Mouse (Mus musculus) hindbrain, embryonic 14.5 days (tissue): ENCODE data around the gene Pou2f2. TPM values are rescaled to one million over a fixed set of nuclear protein-coding genes. Genes with fewer than 3 reads are reported as not detected.
"Not testable (repeated sequence)": the region's sequence is repeated elsewhere in the genome, so short reads cannot be mapped to it uniquely, and the experiment has no call there.

Experiments used
- ATAC-seq: fragments of 200-750 bp; cut with Nextera tagmentation; 2 replicates; pipeline ENCODE4 v1.8.0; 2017; ENCODE audit warnings: moderate number of reproducible peaks, mild to moderate bottlenecking, moderate TSS enrichment, moderate library complexity; ENCODE audit not compliant: low FRiP score
- DNase-seq: peaks from one replicate; pipeline ENCODE4 v3.0.0-alpha.2; 2015; ENCODE audit warnings: low spot score
- H3K27ac ChIP-seq: fragments of 300-500 bp; sonication (generic); 2 replicates; pipeline ENCODE4 v1.5.1; 2014; ENCODE audit warnings: mild to moderate bottlenecking, moderate library complexity
- H3K27me3 ChIP-seq: fragments of 300-500 bp; sonication (generic); 2 replicates; pipeline ENCODE4 v1.6.1; 2014; ENCODE audit warnings: mild to moderate bottlenecking, low read length, mixed read lengths; ENCODE audit not compliant: control insufficient read depth, insufficient read depth
- H3K36me3 ChIP-seq: fragments of 300-500 bp; sonication (generic); replicated peaks from 2 replicates; pipeline ENCODE4 v1.6.1; 2014; ENCODE audit not compliant: control insufficient read depth, insufficient read depth
- H3K4me1 ChIP-seq: fragments of 300-500 bp; sonication (generic); replicated peaks from 2 replicates; pipeline ENCODE4 v1.6.1; 2014; ENCODE audit warnings: antibody characterized with exemption, low read length, mixed read lengths; ENCODE audit not compliant: control insufficient read depth, insufficient read depth
- H3K4me2 ChIP-seq: fragments of 300-500 bp; sonication (generic); replicated peaks from 2 replicates; pipeline ENCODE4 v1.6.1; 2014; ENCODE audit warnings: mild to moderate bottlenecking, moderate library complexity
- H3K4me3 ChIP-seq: fragments of 300-500 bp; sonication (generic); replicated peaks from 2 replicates; pipeline ENCODE4 v1.5.1; 2014; ENCODE audit warnings: mild to moderate bottlenecking, low read length
- H3K9ac ChIP-seq: fragments of 300-500 bp; sonication (generic); 2 replicates; pipeline ENCODE4 v1.6.1; 2014
- H3K9me3 ChIP-seq: fragments of 300-500 bp; sonication (generic); 2 replicates; pipeline ENCODE4 v1.6.1; 2016; ENCODE audit warnings: low read length; ENCODE audit not compliant: control insufficient read depth
- WGBS: fragments of 180-500 bp; shearing (Covaris S2); extraction: QIAGEN DNeasy Blood & Tissue Kit; methylation state at CpG from one replicate; pipeline ENCODE4 v1.1.7; 2014; 5-methylcytosine and 5-hydroxymethylcytosine counted together
- microRNA-seq: library from miRNA; unstranded; fragments of <30 nt; microRNA quantifications from one replicate; pipeline ENCODE4, GENCODE M21; 2016
- polyA plus RNA-seq: library from polyadenylated mRNA; unstranded; fragments of >200 nt; fragmentation: Nextera tagmentation; extraction: Ambion mirVana; gene quantifications from 2 replicates; pipeline ENCODE4 v1.2.1, GENCODE M21; 2014

The Pou2f2 gene
- polyA plus RNA-seq, 1 experiment from 2014 or later, result 31.8 TPM

- Histone ChIP-seq H3K36me3 (peaks cover 97% of the 10 kb centered on the region), H3K27ac (no peak overlapping the region), H3K4me2 (no peak overlapping the region), H3K9me3 (no peaks in the 10 kb centered on the region), H3K9ac (no peak overlapping the region), H3K4me1 (no peaks in the 10 kb centered on the region), H3K27me3 (no peaks in the 10 kb centered on the region), H3K4me3 (no peak overlapping the region)
- 80% methylated on average over 16 of the region's 16 CpGs for WGBS
- ATAC-seq (no peak), DNase-seq (no peak)
Measured at GRCm38 (mm10) chr7:25049295-25049930, 130.1 kb downstream of the Pou2f2 start.

GRCm38 (mm10) chr7:25047363-25047762 lies 132.2 kb downstream of the Pou2f2 start:
- ATAC-seq, result no peak
- Histone ChIP-seq H3K4me2 (no peak overlapping the region), H3K27me3 (no peaks in the 10 kb centered on the region), H3K9ac (no peak overlapping the region), H3K4me1 (no peaks in the 10 kb centered on the region), H3K9me3 (no peaks in the 10 kb centered on the region), H3K36me3 (peaks cover 97% of the 10 kb centered on the region), H3K4me3 (no peak overlapping the region), H3K27ac (no peak overlapping the region)
- DNase-seq, result no peak
- 87% methylated on average over 8 of the region's 8 CpGs for WGBS

- ATAC-seq, DNase-seq, H3K4me2 ChIP-seq, H3K4me3 ChIP-seq, H3K4me1 ChIP-seq, H3K27me3 ChIP-seq, H3K9ac ChIP-seq, H3K27ac ChIP-seq, H3K9me3 ChIP-seq: not testable (repeated sequence)
- peaks cover 97% of the 10 kb centered on the region for H3K36me3 ChIP-seq
- WGBS, result over 99% methylated on average over 7 of the region's 7 CpGs
Measured at GRCm38 (mm10) chr7:25044599-25044998, 134.9 kb downstream of the Pou2f2 start.

- WGBS, result 93% methylated on average over 12 of the region's 12 CpGs
- Histone ChIP-seq H3K4me2 (no peak overlapping the region), H3K4me1 (no peaks in the 10 kb centered on the region), H3K36me3 (peaks cover 97% of the 10 kb centered on the region), H3K4me3 (no peak overlapping the region), H3K27me3 (no peaks in the 10 kb centered on the region), H3K9ac (no peak overlapping the region), H3K9me3 (no peaks in the 10 kb centered on the region), H3K27ac (no peak overlapping the region)
- DNase-seq (no peak), ATAC-seq (no peak)
Measured at GRCm38 (mm10) chr7:25041921-25042320, 137.6 kb downstream of the Pou2f2 start.

Small RNAs within 50 kb of the gene (microRNA-seq; reads per million reads assigned to microRNA genes)
- 0.48 reads per million for gene Mir6537
- gene Mir7048, result not detected

Other genes with a start within 250 kb of the Pou2f2 start
- 5.9 and 6.6 TPM in 2 replicates for gene Gm4881, start 235.2 kb downstream of the Pou2f2 start, polyA plus RNA-seq
- gene Rabac1, start 207.0 kb downstream of the Pou2f2 start, polyA plus RNA-seq, result 331 and 332 TPM in 2 replicates
- 404 and 524 TPM in 2 replicates for gene Atp1a3, start 173.8 kb downstream of the Pou2f2 start, polyA plus RNA-seq
- 21.0 and 22.5 TPM in 2 replicates for gene Grik5, start 107.4 kb downstream of the Pou2f2 start, polyA plus RNA-seq
- gene Zfp574, start 107.2 kb downstream of the Pou2f2 start, polyA plus RNA-seq, result 29.3 and 29.4 TPM in 2 replicates
- 13.8 and 14.9 TPM in 2 replicates for gene Dedd2, start 40.9 kb upstream of the Pou2f2 start, polyA plus RNA-seq
- 2.4 and 2.5 TPM in 2 replicates for gene Zfp526, start 41.7 kb upstream of the Pou2f2 start, polyA plus RNA-seq
- 23.4 and 24.1 TPM in 2 replicates for gene Gsk3a, start 58.1 kb upstream of the Pou2f2 start, polyA plus RNA-seq
- gene Erf, start 71.0 kb upstream of the Pou2f2 start, polyA plus RNA-seq, result 5.7 and 6.7 TPM in 2 replicates
- 42.5 and 47.5 TPM in 2 replicates for gene Cic, start 88.0 kb upstream of the Pou2f2 start, polyA plus RNA-seq
- gene Pafah1b3, start 118.3 kb upstream of the Pou2f2 start, polyA plus RNA-seq, result 523 and 576 TPM in 2 replicates
- gene Prr19, start 121.7 kb upstream of the Pou2f2 start, polyA plus RNA-seq, result 4.2 and 5.2 TPM in 2 replicates
- gene Tmem145, start 126.4 kb upstream of the Pou2f2 start, polyA plus RNA-seq, result 74.9 and 81.2 TPM in 2 replicates
- gene Megf8, start 137.4 kb upstream of the Pou2f2 start, polyA plus RNA-seq, result 22.0 and 23.8 TPM in 2 replicates
- not detected in 2 replicates for gene Cnfn, start 190.0 kb upstream of the Pou2f2 start, polyA plus RNA-seq
- gene Lipe, start 219.0 kb upstream of the Pou2f2 start, polyA plus RNA-seq, result 4.6 and 5.7 TPM in 2 replicates
- gene Cxcl17, start 233.2 kb upstream of the Pou2f2 start, polyA plus RNA-seq, result 0.67 and 0.80 TPM in 2 replicates